Mouse (Mus musculus) myocyte (in vitro differentiated cells): ENCODE data around the gene Add2. TPM values are rescaled to one million over a fixed set of nuclear protein-coding genes. Genes with fewer than 3 reads are reported as not detected.

Source experiments
- H3K27me3 ChIP-seq: one replicate; pipeline ENCODE4 v1.6.1; 2011; ENCODE audit not compliant: control insufficient read depth, insufficient read depth, insufficient read length
- H3K36me3 ChIP-seq: one replicate; pipeline ENCODE4 v1.6.1; 2011; ENCODE audit not compliant: control insufficient read depth, insufficient read depth
- H3K4me2 ChIP-seq: one replicate; pipeline ENCODE4 v1.6.1; 2011; ENCODE audit warnings: low read depth, control low read depth
- H3K4me3 ChIP-seq: one replicate; pipeline ENCODE4 v1.5.1; 2011; ENCODE audit warnings: mild to moderate bottlenecking, control low read depth, moderate library complexity
- H3K79me2 ChIP-seq: one replicate; pipeline ENCODE4 v1.6.1; 2011; ENCODE audit not compliant: control insufficient read depth, insufficient read depth
- H3ac ChIP-seq: one replicate; pipeline ENCODE4 v1.6.1; 2011; ENCODE audit not compliant: control insufficient read depth, insufficient read length
- CEBPB ChIP-seq: IDR thresholded peaks from 2 replicates; pipeline ENCODE4 v1.6.1; 2011; ENCODE audit warnings: mild to moderate bottlenecking, moderate library complexity; ENCODE audit not compliant: poor library complexity, insufficient read depth, severe bottlenecking
- E2F4 ChIP-seq: IDR thresholded peaks from one replicate; pipeline ENCODE4 v1.6.1; 2011; ENCODE audit warnings: mild to moderate bottlenecking, control low read depth, moderate library complexity; ENCODE audit not compliant: insufficient read depth
- MAX ChIP-seq: IDR thresholded peaks from one replicate; pipeline ENCODE4 v1.6.1; 2011; ENCODE audit warnings: low read depth, mild to moderate bottlenecking, control low read depth
- MYOD1 ChIP-seq, 3 experiments: IDR thresholded peaks; one replicate each; pipeline ENCODE4 v1.6.1; 2011; ENCODE audit warnings: control low read depth in 2 of 3, low read depth in 2 of 3, mild to moderate bottlenecking in 2 of 3, moderate library complexity in 1 of 3; ENCODE audit not compliant: insufficient read length in 2 of 3, control insufficient read depth in 1 of 3
- MYOG ChIP-seq, 3 experiments: IDR thresholded peaks; one replicate each; pipeline ENCODE4 v1.6.1; 2011; ENCODE audit warnings: control low read depth in 2 of 3, low read depth in 2 of 3, mild to moderate bottlenecking in 2 of 3; ENCODE audit not compliant: insufficient read length in 2 of 3, control insufficient read depth in 1 of 3, insufficient read depth in 1 of 3
- POLR2A ChIP-seq: IDR thresholded peaks from one replicate; pipeline ENCODE4 v1.6.1; 2011; ENCODE audit warnings: low read depth, mild to moderate bottlenecking, control low read depth, moderate library complexity; ENCODE audit not compliant: insufficient read length
- POLR2AphosphoS2 ChIP-seq: IDR thresholded peaks from one replicate; pipeline ENCODE4 v1.6.1; 2011; ENCODE audit warnings: low read depth, control low read depth; ENCODE audit not compliant: insufficient read length
- REST ChIP-seq: IDR thresholded peaks from one replicate; pipeline ENCODE4 v1.6.1; 2011; ENCODE audit warnings: mild to moderate bottlenecking, control low read depth, moderate library complexity; ENCODE audit not compliant: insufficient read depth, insufficient read length
- SRF ChIP-seq: IDR thresholded peaks from one replicate; pipeline ENCODE4 v1.6.1; 2011; ENCODE audit warnings: low read depth; ENCODE audit not compliant: control insufficient read depth, insufficient read length
- TCF12 ChIP-seq: IDR thresholded peaks from one replicate; pipeline ENCODE4 v1.6.1; 2011; ENCODE audit warnings: mild to moderate bottlenecking, control low read depth; ENCODE audit not compliant: poor library complexity, insufficient read depth, severe bottlenecking
- TCF3 ChIP-seq: IDR thresholded peaks from one replicate; pipeline ENCODE4 v1.6.1; 2011; ENCODE audit warnings: low read depth, control low read depth; ENCODE audit not compliant: insufficient read length
- USF1 ChIP-seq: IDR thresholded peaks from one replicate; pipeline ENCODE4 v1.6.1; 2011; ENCODE audit warnings: low read depth, mild to moderate bottlenecking, control low read depth, moderate library complexity
- polyA plus RNA-seq: library from polyadenylated mRNA; unstranded; fragments of >200 nt; fragmentation: generic; extraction: Trizol; gene quantifications from one replicate; pipeline ENCODE4 v1.2.1, GENCODE M21; 2012; ENCODE audit warnings: missing spikeins

Gene Add2
- polyA plus RNA-seq, 1 experiment = 3.6 TPM

DNA sequence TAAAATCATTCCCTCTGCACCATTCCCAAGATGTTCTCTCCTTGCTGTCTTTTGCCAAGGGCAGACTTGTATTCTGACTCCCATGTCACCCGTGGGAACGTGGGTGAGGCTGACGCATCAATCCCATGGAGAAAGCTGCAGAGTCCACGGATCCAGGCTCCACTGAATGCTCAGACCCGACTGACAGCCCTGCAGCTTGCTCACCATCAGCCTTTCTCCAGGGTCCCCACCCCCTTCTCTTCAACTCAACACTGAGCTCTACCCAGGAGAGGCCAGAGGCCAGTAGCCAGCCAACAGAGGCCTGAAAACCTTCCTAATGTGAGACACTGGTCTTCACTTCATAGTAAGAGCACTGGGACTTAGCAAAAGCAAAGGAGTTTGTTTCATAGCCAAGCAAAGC is 125.5 kb downstream of the Add2 start:
- Histone ChIP-seq H3ac (no peak overlapping the region), H3K27me3 (peaks cover 8% of the 10 kb centered on the region), H3K79me2 (no peaks in the 10 kb centered on the region), H3K4me3 (no peak overlapping the region), H3K36me3 (no peaks in the 10 kb centered on the region), H3K4me2 (no peak overlapping the region)
- TF ChIP-seq MYOD1 (IDR thresholded peaks at IDR 0.05; ENCODE audit: control insufficient read depth in 1 of 3, insufficient read length in 2 of 3, low read depth in 2 of 3) = no peak
- TF ChIP-seq MAX = no peak
- TF ChIP-seq TCF3 = no peak
- no peak for TF ChIP-seq E2F4
- TF ChIP-seq TCF12 = no peak
- no peak for TF ChIP-seq POLR2AphosphoS2
- TF ChIP-seq POLR2A = no peak

DNA sequence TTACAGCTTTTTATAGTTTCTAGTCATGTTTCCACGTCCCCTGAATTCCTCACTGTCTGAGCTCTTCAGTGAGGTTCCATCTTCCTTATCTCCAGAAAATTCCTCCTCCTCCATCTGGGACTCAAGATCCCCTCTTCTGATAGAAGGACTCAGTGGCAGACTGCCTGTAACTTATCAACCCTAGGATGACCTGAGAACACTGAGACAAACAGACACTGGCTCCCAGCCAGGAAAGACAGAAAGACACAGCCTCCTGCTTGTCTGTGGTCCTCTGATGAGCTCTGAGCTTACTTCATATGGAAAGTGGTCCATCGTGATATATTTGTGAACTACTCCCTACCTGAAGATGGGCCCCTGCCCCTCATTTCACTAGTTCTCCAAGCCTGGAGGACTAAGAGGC is 126.0 kb downstream of the Add2 start:
- no peak overlapping the region for H3ac ChIP-seq
- no peaks in the 10 kb centered on the region for H3K36me3 ChIP-seq
- no peak for TF ChIP-seq POLR2A
- TF ChIP-seq MYOD1 (IDR thresholded peaks at IDR 0.05; ENCODE audit: control insufficient read depth in 1 of 3, insufficient read length in 2 of 3, low read depth in 2 of 3) = no peak
- no peak for TF ChIP-seq TCF12
- TF ChIP-seq POLR2AphosphoS2 = no peak
- TF ChIP-seq REST = no peak
- no peak for TF ChIP-seq TCF3
- TF ChIP-seq E2F4 = no peak
- no peak for TF ChIP-seq MYOG (IDR thresholded peaks at IDR 0.05; ENCODE audit: control insufficient read depth in 1 of 3, insufficient read depth in 1 of 3, insufficient read length in 2 of 3, low read depth in 2 of 3)
- TF ChIP-seq CEBPB = no peak
- no peak for TF ChIP-seq USF1
- TF ChIP-seq MAX = no peak
- TF ChIP-seq SRF = no peak
- H3K4me3 ChIP-seq = no peak overlapping the region
- no peak overlapping the region for H3K4me2 ChIP-seq
- no peaks in the 10 kb centered on the region for H3K79me2 ChIP-seq
- H3K27me3 ChIP-seq = peaks cover 8% of the 10 kb centered on the region

DNA sequence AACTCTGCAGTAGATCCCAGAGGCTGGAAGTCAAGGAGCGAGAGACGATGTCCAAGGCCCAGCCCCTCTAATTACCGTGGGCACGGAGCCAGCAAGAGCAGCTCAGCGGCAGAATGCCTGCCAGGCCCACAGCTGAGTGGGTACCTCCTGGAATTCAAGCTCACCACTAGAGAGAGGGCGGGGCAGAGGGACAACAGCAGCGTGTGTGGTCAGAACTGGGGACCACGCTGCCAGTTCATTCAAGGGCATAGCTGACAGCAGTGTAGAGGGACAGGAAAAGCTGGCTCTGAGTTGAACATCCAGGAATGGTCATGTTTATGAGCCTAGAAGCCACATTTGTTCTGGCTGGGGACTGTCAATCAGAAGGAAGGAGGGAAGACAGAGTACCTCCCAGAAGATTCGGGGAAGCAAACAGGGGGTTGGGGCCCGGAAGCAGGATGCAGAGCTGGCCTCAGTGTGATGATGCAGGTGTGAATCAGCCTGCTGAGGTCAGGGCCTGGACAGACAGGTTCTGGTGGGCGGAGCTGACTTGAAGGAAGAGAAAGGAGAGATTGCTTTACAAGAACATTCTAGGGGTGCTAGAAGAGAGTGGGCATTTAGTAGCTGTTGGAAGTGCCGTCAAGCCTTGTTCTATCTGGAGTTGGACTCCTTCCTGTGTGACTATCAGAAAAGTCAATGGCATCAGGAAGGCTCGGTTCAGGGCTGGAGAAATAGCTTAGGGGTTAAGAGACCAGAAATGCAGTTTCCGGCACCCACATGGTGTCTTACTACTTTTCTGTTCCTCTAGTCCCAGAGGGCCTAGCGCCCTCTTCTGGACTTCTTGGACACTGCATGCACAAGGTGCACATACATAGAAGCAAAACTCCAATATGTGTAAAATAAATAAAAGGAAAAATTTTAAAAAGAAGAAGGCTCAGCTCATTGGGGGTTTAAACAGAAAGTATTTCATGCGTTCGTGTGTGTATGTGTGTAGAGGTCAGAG is 129.1 kb downstream of the Add2 start:
- peak overlapping the region; percentile 66 for H3K4me2 ChIP-seq
- H3K79me2 ChIP-seq = no peaks in the 10 kb centered on the region
- TF ChIP-seq REST (no peak), TCF3 (peak; percentile 17), USF1 (no peak), E2F4 (no peak), MYOD1 (IDR thresholded peaks at IDR 0.05; ENCODE audit: control insufficient read depth in 1 of 3, insufficient read length in 2 of 3, low read depth in 2 of 3) (peak in 2 of 3 experiments; percentile 30 to 63), MAX (no peak), SRF (no peak), MYOG (IDR thresholded peaks at IDR 0.05; ENCODE audit: control insufficient read depth in 1 of 3, insufficient read depth in 1 of 3, insufficient read length in 2 of 3, low read depth in 2 of 3) (peak in 2 of 3 experiments; percentile 65 to 85)
- H3ac ChIP-seq = no peak overlapping the region
- no peak overlapping the region for H3K4me3 ChIP-seq
- no peaks in the 10 kb centered on the region for H3K36me3 ChIP-seq
- peaks cover 8% of the 10 kb centered on the region for H3K27me3 ChIP-seq

DNA sequence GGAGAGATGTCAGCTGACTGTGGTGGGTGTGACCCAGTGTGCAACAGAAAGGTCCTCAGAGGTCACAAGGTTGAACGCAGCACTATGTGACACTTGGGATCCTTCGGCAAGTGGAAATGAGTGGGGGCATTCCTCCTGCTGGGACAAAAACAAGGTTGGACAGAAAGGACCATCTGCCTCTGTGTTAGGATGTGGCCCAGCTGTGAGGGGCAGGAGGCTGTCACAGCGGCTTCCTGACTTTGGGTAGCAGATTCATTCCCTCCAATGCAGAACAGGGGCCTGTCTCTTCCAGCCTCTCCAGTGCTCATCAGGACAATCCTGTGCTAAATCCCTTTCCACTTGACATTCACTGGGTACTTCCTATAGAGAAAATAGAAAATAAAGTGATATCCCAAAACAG is 132.4 kb downstream of the Add2 start:
- Histone ChIP-seq H3ac (no peak overlapping the region), H3K4me3 (no peak overlapping the region), H3K36me3 (no peaks in the 10 kb centered on the region), H3K4me2 (no peak overlapping the region), H3K27me3 (peaks cover 6% of the 10 kb centered on the region), H3K79me2 (no peaks in the 10 kb centered on the region)
- TF ChIP-seq MAX (no peak), TCF3 (no peak), SRF (no peak), MYOG (IDR thresholded peaks at IDR 0.05; ENCODE audit: control insufficient read depth in 1 of 3, insufficient read depth in 1 of 3, insufficient read length in 2 of 3, low read depth in 2 of 3) (no peak), POLR2A (no peak), REST (no peak), TCF12 (no peak), E2F4 (no peak), CEBPB (no peak), MYOD1 (IDR thresholded peaks at IDR 0.05; ENCODE audit: control insufficient read depth in 1 of 3, insufficient read length in 2 of 3, low read depth in 2 of 3) (no peak), POLR2AphosphoS2 (no peak), USF1 (no peak)

DNA sequence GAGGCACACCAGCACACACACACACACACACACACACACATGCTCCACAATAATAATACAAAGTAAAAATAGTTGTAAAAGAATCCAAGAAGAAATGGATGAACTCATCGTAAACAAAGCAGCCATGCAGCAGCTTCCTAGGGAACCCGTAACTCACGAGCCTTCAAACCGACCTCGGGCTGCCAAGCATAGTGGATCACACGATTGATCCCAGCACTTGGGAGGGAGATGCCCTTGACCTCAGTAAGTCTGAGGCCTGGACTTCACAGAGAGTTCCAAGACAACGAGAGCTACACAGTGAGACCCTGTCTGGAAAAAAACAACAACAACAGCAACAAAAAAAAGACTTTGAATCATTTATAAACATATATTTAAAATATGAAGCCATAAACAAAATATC is 133.1 kb downstream of the Add2 start:
- H3K4me3 ChIP-seq = no peak overlapping the region
- no peak for TF ChIP-seq MYOD1 (IDR thresholded peaks at IDR 0.05; ENCODE audit: control insufficient read depth in 1 of 3, insufficient read length in 2 of 3, low read depth in 2 of 3)
- no peak for TF ChIP-seq REST
- TF ChIP-seq TCF3 = no peak
- TF ChIP-seq MYOG (IDR thresholded peaks at IDR 0.05; ENCODE audit: control insufficient read depth in 1 of 3, insufficient read depth in 1 of 3, insufficient read length in 2 of 3, low read depth in 2 of 3) = no peak
- no peak for TF ChIP-seq USF1
- TF ChIP-seq CEBPB = no peak
- no peak for TF ChIP-seq POLR2AphosphoS2
- TF ChIP-seq E2F4 = no peak
- TF ChIP-seq POLR2A = no peak
- TF ChIP-seq SRF = no peak
- TF ChIP-seq TCF12 = no peak
- TF ChIP-seq MAX = no peak
- H3ac ChIP-seq = no peak overlapping the region

More for the DNA sequence above, 133.1 kb downstream of the Add2 start:
- no peak overlapping the region for H3K4me2 ChIP-seq
- H3K36me3 ChIP-seq = no peaks in the 10 kb centered on the region
- no peaks in the 10 kb centered on the region for H3K27me3 ChIP-seq
- no peaks in the 10 kb centered on the region for H3K79me2 ChIP-seq
